8 mouse cellular contexts compared by ENCODE assay signal in genomic region chr8:126917179-126917905, GRCm38 (mm10). TPM values are rescaled to one million over a fixed set of nuclear protein-coding genes. Genes with fewer than 3 reads are reported as not detected.
DNase-seq lines count a peak whose midpoint lies in the region; ATAC-seq lines count a peak whose summit lies in the region.
"Had no signal": no experiment of that assay in that cellular context is flagged by ENCODE, and none has a peak within 500 bp of the region (broad histone marks: within the 10 kb centered on the region; RNA-seq: fewer than 3 reads in every experiment).

No protein-coding gene starts in this region.

- peaks cover 33% of the 10 kb centered on the region for H3K4me1 ChIP-seq in limb, embryonic 13.5 days
- H3K4me1 ChIP-seq in limb, embryonic 10.5 days = peaks cover 34% of the 10 kb centered on the region
- H3K4me1 ChIP-seq in embryonic facial prominence, embryonic 14.5 days (ENCODE audit: control insufficient read depth, insufficient read depth, low read length) = peaks cover 22% of the 10 kb centered on the region
- H3K4me1 ChIP-seq in heart, embryonic 13.5 days = peaks cover 57% of the 10 kb centered on the region

- H3K4me2 ChIP-seq in limb, embryonic 13.5 days (replicated peaks) = no peak overlapping the region
- H3K4me2 ChIP-seq in embryonic facial prominence, embryonic 14.5 days (ENCODE audit: low read depth, low read length) = no peak overlapping the region
- H3K4me2 ChIP-seq in heart, embryonic 13.5 days = no peak overlapping the region

- 57% methylated on average over 6 of the region's 6 CpGs for WGBS in limb, embryonic 13.5 days
- WGBS in limb, embryonic 10.5 days = 71% methylated on average over 6 of the region's 6 CpGs
- WGBS in embryonic facial prominence, embryonic 14.5 days = 49% methylated on average over 6 of the region's 6 CpGs
- 28% methylated on average over 6 of the region's 6 CpGs for WGBS in heart, embryonic 13.5 days

- no peak for ATAC-seq in limb, embryonic 13.5 days (ENCODE audit: low FRiP score, low read depth)
- no peak for ATAC-seq in embryonic facial prominence, embryonic 14.5 days (ENCODE audit: low read depth)
- no peak for ATAC-seq in heart, embryonic 13.5 days (ENCODE audit: extremely low read depth, insufficient number of reproducible peaks, low FRiP score, low TSS enrichment)
- peak; percentile 41; the same call in 1 of the 2 replicates for ATAC-seq in megakaryocyte progenitor cell, adult 5-6 weeks (replicated peaks; ENCODE audit: poor library complexity)

- H3K9ac ChIP-seq in limb, embryonic 13.5 days = no peak overlapping the region
- no peak overlapping the region for H3K9ac ChIP-seq in embryonic facial prominence, embryonic 14.5 days (ENCODE audit: low read depth, low read length)
- no peak overlapping the region for H3K9ac ChIP-seq in heart, embryonic 13.5 days

- DNase-seq in limb, embryonic 10.5 days (ENCODE audit: low spot score) = no peak
- peak; percentile 72 for DNase-seq in embryonic facial prominence, embryonic 14.5 days (ENCODE audit: low spot score)
- no peak for DNase-seq in retina, embryonic 14.5 days (ENCODE audit: low spot score)
- no peak for DNase-seq in left cerebral cortex, adult 18-20 months (ENCODE audit: low spot score in 2 of 2)
- DNase-seq: embryo, embryonic 11 days had no signal

- no peak overlapping the region for H3K4me3 ChIP-seq in limb, embryonic 13.5 days
- no peak overlapping the region for H3K4me3 ChIP-seq in limb, embryonic 10.5 days
- H3K4me3 ChIP-seq in embryonic facial prominence, embryonic 14.5 days (ENCODE audit: low read depth, low read length) = no peak overlapping the region
- H3K4me3 ChIP-seq in heart, embryonic 13.5 days = no peak overlapping the region

- no peaks in the 10 kb centered on the region for H3K9me3 ChIP-seq in limb, embryonic 13.5 days
- H3K9me3 ChIP-seq in limb, embryonic 10.5 days (replicated peaks) = no peaks in the 10 kb centered on the region
- no peaks in the 10 kb centered on the region for H3K9me3 ChIP-seq in embryonic facial prominence, embryonic 14.5 days (ENCODE audit: control insufficient read depth, low read length)
- no peaks in the 10 kb centered on the region for H3K9me3 ChIP-seq in heart, embryonic 13.5 days

- H3K27ac ChIP-seq in limb, embryonic 13.5 days = 0 out of 2 replicates have a peak overlapping the region, but pooled peaks have one; percentile 6
- no peak overlapping the region for H3K27ac ChIP-seq in limb, embryonic 10.5 days
- peak overlapping the region; percentile 52 for H3K27ac ChIP-seq in embryonic facial prominence, embryonic 14.5 days (replicated peaks; ENCODE audit: low read depth, low read length)
- 0 out of 2 replicates have a peak overlapping the region, but pooled peaks have one; percentile 17 for H3K27ac ChIP-seq in heart, embryonic 13.5 days (replicated peaks)

- no peaks in the 10 kb centered on the region for H3K36me3 ChIP-seq in limb, embryonic 13.5 days
- H3K36me3 ChIP-seq in limb, embryonic 10.5 days = 0 out of 2 replicates have a peak, but pooled peaks cover 4% of the 10 kb centered on the region
- H3K36me3 ChIP-seq in embryonic facial prominence, embryonic 14.5 days (ENCODE audit: control insufficient read depth, insufficient read depth, low read length) = no peaks in the 10 kb centered on the region
- H3K36me3 ChIP-seq in heart, embryonic 13.5 days = peaks cover 4% of the 10 kb centered on the region

- 0 out of 2 replicates have a peak, but pooled peaks cover under 1% of the 10 kb centered on the region for H3K27me3 ChIP-seq in limb, embryonic 13.5 days
- H3K27me3 ChIP-seq in limb, embryonic 10.5 days (ENCODE audit: low read depth, poor library complexity, severe bottlenecking) = no peaks in the 10 kb centered on the region
- H3K27me3 ChIP-seq in embryonic facial prominence, embryonic 14.5 days (replicated peaks; ENCODE audit: control insufficient read depth, insufficient read depth, low read length) = no peaks in the 10 kb centered on the region
- H3K27me3 ChIP-seq in heart, embryonic 13.5 days (replicated peaks) = no peaks in the 10 kb centered on the region

RNA-seq across cellular contexts. Expression of gene Tomm20, which starts 28.3 kb away (rescaled TPM):
- 208 and 214 TPM in 2 replicates for polyA plus RNA-seq in limb, embryonic 13.5 days (2015; fragmentation: Nextera tagmentation; extraction: Ambion mirVana)
- polyA plus RNA-seq in limb, embryonic 10.5 days (2016; fragmentation: Nextera tagmentation; extraction: Ambion mirVana) = 301 and 341 TPM in 2 replicates
- polyA plus RNA-seq in embryonic facial prominence, embryonic 14.5 days (2014; fragmentation: Nextera tagmentation; extraction: Ambion mirVana) = 200 and 217 TPM in 2 replicates
- 172 and 209 TPM in 2 replicates for polyA plus RNA-seq in heart, embryonic 13.5 days (2015; fragmentation: Nextera tagmentation; extraction: Ambion mirVana)
- 118 and 141 TPM in 2 replicates for total RNA-seq in megakaryocyte progenitor cell, adult 5-6 weeks (2015)
- total RNA-seq in megakaryocyte progenitor cell, adult 5-6 weeks (2017) = 182 and 238 TPM in 2 replicates
- total RNA-seq in left cerebral cortex, adult 18-20 months (2021) = 100 to 1,000 TPM; 215 to 218 TPM

RNA-seq across cellular contexts. Expression of gene Rbm34, which starts 53.5 kb away (rescaled TPM):
- 26.6 and 29.3 TPM in 2 replicates for polyA plus RNA-seq in limb, embryonic 13.5 days (2015; fragmentation: Nextera tagmentation; extraction: Ambion mirVana)
- 27.7 and 28.9 TPM in 2 replicates for polyA plus RNA-seq in limb, embryonic 10.5 days (2016; fragmentation: Nextera tagmentation; extraction: Ambion mirVana)
- 20.3 and 22.7 TPM in 2 replicates for polyA plus RNA-seq in embryonic facial prominence, embryonic 14.5 days (2014; fragmentation: Nextera tagmentation; extraction: Ambion mirVana)
- 10.9 and 12.1 TPM in 2 replicates for polyA plus RNA-seq in heart, embryonic 13.5 days (2015; fragmentation: Nextera tagmentation; extraction: Ambion mirVana)
- total RNA-seq in megakaryocyte progenitor cell, adult 5-6 weeks (2015) = 35.8 and 40.0 TPM in 2 replicates
- total RNA-seq in megakaryocyte progenitor cell, adult 5-6 weeks (2017) = 51.6 and 52.3 TPM in 2 replicates
- total RNA-seq in left cerebral cortex, adult 18-20 months (2021) = 10 to 100 TPM; 12.5 to 14.7 TPM
